Mouse (Mus musculus) megakaryocyte, embryonic 14.5 days (primary cell): ENCODE data around the gene Kbtbd8.

Source experiments
- FLI1 ChIP-seq: IDR thresholded peaks from 2 replicates; pipeline ENCODE4 v1.6.1; 2012; ENCODE audit warnings: low read length, inconsistent platforms, mixed read lengths
- GATA1 ChIP-seq: IDR thresholded peaks from 3 replicates; pipeline ENCODE4 v1.6.1; 2012; ENCODE audit warnings: mixed read lengths, low read length, inconsistent platforms, borderline replicate concordance

DNA sequence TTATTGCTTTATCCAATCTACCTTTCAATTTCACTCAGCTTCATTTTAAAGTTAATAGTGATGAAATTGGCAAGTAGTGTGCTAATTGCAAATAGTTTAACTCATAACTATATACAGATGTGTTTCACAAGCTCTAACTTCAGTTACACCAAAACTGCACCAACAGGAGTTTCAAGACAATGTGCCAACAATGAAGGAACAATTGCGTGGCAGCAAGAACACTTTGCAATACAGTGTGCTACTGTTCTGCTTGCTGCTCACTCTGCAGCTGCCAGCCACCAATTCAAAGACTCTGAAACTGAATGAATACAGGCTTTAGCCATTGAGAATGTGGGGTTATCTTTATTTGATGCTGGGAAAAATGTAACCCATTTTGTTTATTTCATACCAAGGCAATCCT is 31.8 kb upstream of the Kbtbd8 start:
- no peak for TF ChIP-seq FLI1
- TF ChIP-seq GATA1: no peak
